In the genomic region with DNA sequence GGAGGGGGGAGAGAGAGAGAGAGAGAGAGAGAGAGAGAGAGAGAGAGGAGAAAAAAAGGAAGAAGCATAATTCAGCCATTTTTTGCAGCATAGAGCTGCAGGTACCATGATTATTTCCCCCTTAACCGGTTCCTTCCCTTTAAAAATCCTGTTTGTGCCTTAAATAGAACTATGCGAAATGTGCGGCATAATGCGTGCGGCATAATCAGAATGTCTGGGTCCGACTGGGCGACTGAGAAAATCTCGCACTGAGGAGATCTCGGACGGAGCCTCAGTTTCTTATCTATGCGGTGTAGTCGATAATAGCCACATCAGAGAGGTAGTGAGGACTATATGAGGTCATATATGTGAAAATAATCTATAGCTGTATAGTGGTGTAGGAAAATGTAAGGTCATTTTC, we compare ENCODE assay signal across 8 mouse cellular contexts. TPM values are rescaled to one million over a fixed set of nuclear protein-coding genes. Genes with fewer than 3 reads are reported as not detected.
A peak's percentile ranks its signal among the peaks of the same experiment; 100 is the strongest.
DNase-seq lines count a peak whose midpoint lies in the region; ATAC-seq lines count a peak whose summit lies in the region.

No protein-coding gene starts in this region.

- H3K27me3 ChIP-seq in limb, embryonic 10.5 days (ENCODE audit: low read depth, poor library complexity, severe bottlenecking), result peaks cover 100% of the 10 kb centered on the region
- H3K27me3 ChIP-seq in neural tube, embryonic 13.5 days, result peaks cover 86% of the 10 kb centered on the region

- H3K9me3 ChIP-seq in limb, embryonic 10.5 days (replicated peaks), result no peaks in the 10 kb centered on the region; the same call in 1 of the 2 replicates
- no peaks in the 10 kb centered on the region for H3K9me3 ChIP-seq in neural tube, embryonic 13.5 days

- H3K4me3 ChIP-seq in limb, embryonic 10.5 days, result peak overlapping the region; percentile 65
- H3K4me3 ChIP-seq in neural tube, embryonic 13.5 days, result peak overlapping the region; percentile 65

- no peaks in the 10 kb centered on the region for H3K36me3 ChIP-seq in limb, embryonic 10.5 days
- no peaks in the 10 kb centered on the region for H3K36me3 ChIP-seq in neural tube, embryonic 13.5 days

- peak overlapping the region; percentile 57 for H3K4me2 ChIP-seq in neural tube, embryonic 13.5 days

- WGBS in limb, embryonic 10.5 days, result 23% methylated on average over 12 of the region's 12 CpGs
- 28% methylated on average over 12 of the region's 12 CpGs for WGBS in neural tube, embryonic 13.5 days

- H3K9ac ChIP-seq in neural tube, embryonic 13.5 days, result peak overlapping the region; percentile 79

- ATAC-seq in neural tube, embryonic 13.5 days (ENCODE audit: low read depth), result no peak

- peak; percentile 1 to 3 for DNase-seq in frontal cortex, postnatal 36 days (ENCODE audit: low spot score in 2 of 2)
- DNase-seq in frontal cortex, postnatal 14 days (ENCODE audit: low spot score in 2 of 2), result no peak
- DNase-seq in thymus, postnatal 0 days (ENCODE audit: low spot score), result peak; percentile 4
- DNase-seq in thymus, postnatal 10 days (ENCODE audit: low spot score in 2 of 2), result no peak
- no peak for DNase-seq in limb, embryonic 10.5 days (ENCODE audit: low spot score)
- no peak for DNase-seq in spleen, postnatal 10 days (ENCODE audit: low spot score in 2 of 2)
- no peak for DNase-seq in urinary bladder, postnatal 10 days (ENCODE audit: low spot score)

- H3K4me1 ChIP-seq in limb, embryonic 10.5 days, result no peaks in the 10 kb centered on the region
- no peaks in the 10 kb centered on the region; the same call in 1 of the 2 replicates for H3K4me1 ChIP-seq in neural tube, embryonic 13.5 days (replicated peaks)

- peak overlapping the region; percentile 93; the same call in 1 of the 2 replicates for H3K27ac ChIP-seq in limb, embryonic 10.5 days
- no peak overlapping the region for H3K27ac ChIP-seq in neural tube, embryonic 13.5 days (replicated peaks)

RNA-seq across cellular contexts. Expression of gene Klhl15, which starts 1.2 kb away (rescaled TPM):
- 9.6 and 12.2 TPM in 2 replicates for polyA plus RNA-seq in thymus, postnatal 0 days (2015; fragmentation: Nextera tagmentation; extraction: Ambion mirVana)
- 4.2 and 6.8 TPM in 2 replicates for polyA plus RNA-seq in limb, embryonic 10.5 days (2016; fragmentation: Nextera tagmentation; extraction: Ambion mirVana)
- polyA plus RNA-seq in neural tube, embryonic 13.5 days (2015; fragmentation: Nextera tagmentation; extraction: Ambion mirVana), result 7.8 and 8.7 TPM in 2 replicates

RNA-seq across cellular contexts. Expression of gene Eif2s3x, which starts 22.9 kb away (rescaled TPM):
- polyA plus RNA-seq in thymus, postnatal 0 days (2015; fragmentation: Nextera tagmentation; extraction: Ambion mirVana), result 75.1 and 78.5 TPM in 2 replicates
- polyA plus RNA-seq in limb, embryonic 10.5 days (2016; fragmentation: Nextera tagmentation; extraction: Ambion mirVana), result 104 and 105 TPM in 2 replicates
- polyA plus RNA-seq in neural tube, embryonic 13.5 days (2015; fragmentation: Nextera tagmentation; extraction: Ambion mirVana), result 93.5 and 93.9 TPM in 2 replicates

Comparison
In these comparisons a context has a peak if more than half of its experiments do, and no peak if none do; other contexts are left out.
1. DNase-seq: peak in frontal cortex, postnatal 36 days (2 of 2) and thymus, postnatal 0 days (single experiment); none in frontal cortex, postnatal 14 days (0 of 2), thymus, postnatal 10 days (0 of 2), limb, embryonic 10.5 days (single experiment), spleen, postnatal 10 days (0 of 2) and urinary bladder, postnatal 10 days (single experiment).